Mouse (Mus musculus) E14TG2a.4 (cell line): ENCODE data around the gene Cerkl.

Experiments used
- CTCF ChIP-seq: conservative IDR thresholded peaks from 2 replicates; pipeline ENCODE4 v1.5.1; 2014; ENCODE audit warnings: low read length
- NANOG ChIP-seq: IDR thresholded peaks from 2 replicates; pipeline ENCODE4 v1.6.1; 2014; ENCODE audit warnings: borderline replicate concordance, low read length, mixed read lengths
- POU5F1 ChIP-seq: IDR thresholded peaks from 2 replicates; pipeline ENCODE4 v1.6.1; 2014; ENCODE audit warnings: low read length, borderline replicate concordance

DNA sequence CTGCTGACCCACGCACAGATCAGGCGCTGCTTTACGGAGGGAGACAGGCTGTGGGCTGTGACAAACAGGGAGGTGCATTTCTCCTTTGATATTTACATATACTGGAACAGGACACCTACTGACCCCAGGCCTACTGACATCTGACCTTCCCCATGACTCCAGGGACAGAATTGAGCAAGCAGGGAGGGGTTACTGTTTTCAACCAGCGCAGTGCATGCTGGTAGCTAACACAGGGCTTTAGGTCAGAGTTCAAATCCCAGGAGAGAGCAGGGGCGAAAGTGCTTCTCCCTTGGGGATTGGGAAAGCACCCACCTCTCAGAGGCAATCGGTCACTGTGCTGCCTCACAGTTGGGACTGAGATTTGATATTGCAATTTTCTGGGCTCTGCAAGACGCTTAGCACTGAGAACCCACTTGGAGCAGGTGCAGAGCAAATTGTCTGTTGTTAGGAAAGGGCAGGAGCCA is 87.5 kb downstream of the Cerkl start:
- TF ChIP-seq CTCF: no peak
- no peak for TF ChIP-seq POU5F1
- no peak for TF ChIP-seq NANOG
